Mouse (Mus musculus) stomach, embryonic 16.5 days (tissue): ENCODE results near the gene Utp20. TPM values are rescaled to one million over a fixed set of nuclear protein-coding genes. Genes with fewer than 3 reads are reported as not detected.

Experiments used
- ATAC-seq: fragments of 200-750 bp; cut with Nextera tagmentation; 2 replicates; pipeline ENCODE4 v1.8.0; 2017; ENCODE audit warnings: moderate number of reproducible peaks, moderate TSS enrichment; ENCODE audit not compliant: insufficient read depth, low FRiP score
- H3K27ac ChIP-seq: fragments of 300-500 bp; sonication (generic); 2 replicates; pipeline ENCODE4 v1.5.1; 2014; ENCODE audit warnings: low read length
- H3K27me3 ChIP-seq: fragments of 300-500 bp; sonication (generic); 2 replicates; pipeline ENCODE4 v1.6.1; 2014; ENCODE audit warnings: low read length, control low read depth, mixed read lengths; ENCODE audit not compliant: control insufficient read depth, insufficient read depth
- H3K36me3 ChIP-seq: fragments of 300-500 bp; sonication (generic); 2 replicates; pipeline ENCODE4 v1.6.1; 2014; ENCODE audit warnings: low read length; ENCODE audit not compliant: control insufficient read depth, insufficient read depth
- H3K4me1 ChIP-seq: fragments of 300-500 bp; sonication (generic); 2 replicates; pipeline ENCODE4 v1.6.1; 2014; ENCODE audit warnings: low read length, control low read depth, mixed read lengths; ENCODE audit not compliant: control insufficient read depth, insufficient read depth
- H3K4me2 ChIP-seq: fragments of 300-500 bp; sonication (generic); 2 replicates; pipeline ENCODE4 v1.6.1; 2014; ENCODE audit warnings: low read depth, low read length, mixed read lengths
- H3K4me3 ChIP-seq: fragments of 300-500 bp; sonication (generic); replicated peaks from 2 replicates; pipeline ENCODE4 v1.5.1; 2014; ENCODE audit warnings: mild to moderate bottlenecking, low read length
- H3K9ac ChIP-seq: fragments of 300-500 bp; sonication (generic); 2 replicates; pipeline ENCODE4 v1.6.1; 2014; ENCODE audit warnings: low read length
- H3K9me3 ChIP-seq: fragments of 300-500 bp; sonication (generic); replicated peaks from 2 replicates; pipeline ENCODE4 v1.6.1; 2016; ENCODE audit warnings: low read length, control low read depth; ENCODE audit not compliant: control insufficient read depth
- WGBS: fragments of 180-500 bp; shearing (Covaris S2); extraction: QIAGEN DNeasy Blood & Tissue Kit; methylation state at CpG from one replicate; pipeline ENCODE4 v1.1.7; 2014; 5-methylcytosine and 5-hydroxymethylcytosine counted together
- polyA plus RNA-seq: library from polyadenylated mRNA; unstranded; fragments of >200 nt; fragmentation: Nextera tagmentation; extraction: Ambion mirVana; gene quantifications from 2 replicates; pipeline ENCODE4 v1.2.1, GENCODE M21; 2015

The Utp20 gene
- polyA plus RNA-seq, 1 experiment from 2014 or later, result 13.4 TPM

DNA sequence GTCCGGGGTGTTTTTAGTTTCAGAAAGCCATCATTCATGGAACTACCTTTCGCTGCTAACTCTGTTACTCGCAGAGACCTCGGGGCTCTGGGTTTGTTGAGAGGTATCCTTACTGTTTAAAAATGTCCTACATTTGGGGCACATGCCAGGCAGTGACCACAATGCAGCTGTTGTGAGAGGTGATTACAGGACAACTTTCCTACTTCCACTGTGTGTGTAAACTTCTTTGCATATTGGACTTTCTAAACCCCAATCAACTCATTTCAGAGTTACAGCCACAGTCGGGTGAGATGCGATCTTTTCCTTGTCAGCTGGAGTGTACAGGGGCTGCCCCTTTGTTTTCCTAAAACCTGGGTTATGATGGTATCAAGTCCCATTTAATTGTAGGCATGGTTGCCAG is 111.0 kb downstream of the Utp20 start:
- no peak overlapping the region for H3K4me3 ChIP-seq
- no peak overlapping the region for H3K4me2 ChIP-seq
- no peak for ATAC-seq
- no peaks in the 10 kb centered on the region for H3K9me3 ChIP-seq
- no peaks in the 10 kb centered on the region for H3K4me1 ChIP-seq
- WGBS, result 82% methylated on average over 6 of the region's 6 CpGs
- no peak overlapping the region for H3K27ac ChIP-seq
- no peaks in the 10 kb centered on the region for H3K27me3 ChIP-seq
- no peak overlapping the region for H3K9ac ChIP-seq
- H3K36me3 ChIP-seq, result no peaks in the 10 kb centered on the region

DNA sequence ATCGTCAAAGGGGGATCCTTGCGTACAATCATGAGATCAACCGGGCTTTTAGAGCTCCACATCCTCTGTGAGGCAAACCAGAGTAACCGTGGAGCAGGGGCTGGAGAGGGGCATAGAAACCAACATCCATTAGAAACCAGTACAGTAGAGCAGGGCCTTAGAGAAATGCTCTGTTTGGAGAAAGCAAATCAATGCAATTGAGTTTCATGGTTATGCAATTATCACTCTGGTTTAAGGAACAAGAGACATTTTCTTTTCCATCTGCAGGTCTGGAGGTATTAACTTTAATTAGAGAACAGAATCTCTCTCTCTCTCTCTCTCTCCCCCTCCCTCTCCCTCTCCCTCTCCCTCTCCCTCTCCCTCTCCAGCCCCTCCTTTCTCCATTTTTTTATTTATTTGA is 111.9 kb downstream of the Utp20 start:
- no peaks in the 10 kb centered on the region for H3K27me3 ChIP-seq
- no peak overlapping the region for H3K9ac ChIP-seq
- H3K4me3 ChIP-seq, result no peak overlapping the region
- H3K4me1 ChIP-seq, result no peaks in the 10 kb centered on the region
- no peaks in the 10 kb centered on the region for H3K36me3 ChIP-seq
- 77% methylated on average over 4 of the region's 4 CpGs for WGBS
- no peak for ATAC-seq
- no peak overlapping the region for H3K27ac ChIP-seq
- no peak overlapping the region for H3K4me2 ChIP-seq
- no peaks in the 10 kb centered on the region for H3K9me3 ChIP-seq

- no peak for ATAC-seq
- Histone ChIP-seq H3K27ac (no peak overlapping the region), H3K27me3 (no peaks in the 10 kb centered on the region), H3K4me3 (no peak overlapping the region), H3K9me3 (no peaks in the 10 kb centered on the region), H3K9ac (no peak overlapping the region), H3K4me2 (no peak overlapping the region), H3K4me1 (no peaks in the 10 kb centered on the region), H3K36me3 (no peaks in the 10 kb centered on the region)
- WGBS, result 79% methylated on average over 6 of the region's 6 CpGs
These were observed 114.2 kb downstream of the Utp20 start for GRCm38 (mm10) chr10:88712359-88712758.

DNA sequence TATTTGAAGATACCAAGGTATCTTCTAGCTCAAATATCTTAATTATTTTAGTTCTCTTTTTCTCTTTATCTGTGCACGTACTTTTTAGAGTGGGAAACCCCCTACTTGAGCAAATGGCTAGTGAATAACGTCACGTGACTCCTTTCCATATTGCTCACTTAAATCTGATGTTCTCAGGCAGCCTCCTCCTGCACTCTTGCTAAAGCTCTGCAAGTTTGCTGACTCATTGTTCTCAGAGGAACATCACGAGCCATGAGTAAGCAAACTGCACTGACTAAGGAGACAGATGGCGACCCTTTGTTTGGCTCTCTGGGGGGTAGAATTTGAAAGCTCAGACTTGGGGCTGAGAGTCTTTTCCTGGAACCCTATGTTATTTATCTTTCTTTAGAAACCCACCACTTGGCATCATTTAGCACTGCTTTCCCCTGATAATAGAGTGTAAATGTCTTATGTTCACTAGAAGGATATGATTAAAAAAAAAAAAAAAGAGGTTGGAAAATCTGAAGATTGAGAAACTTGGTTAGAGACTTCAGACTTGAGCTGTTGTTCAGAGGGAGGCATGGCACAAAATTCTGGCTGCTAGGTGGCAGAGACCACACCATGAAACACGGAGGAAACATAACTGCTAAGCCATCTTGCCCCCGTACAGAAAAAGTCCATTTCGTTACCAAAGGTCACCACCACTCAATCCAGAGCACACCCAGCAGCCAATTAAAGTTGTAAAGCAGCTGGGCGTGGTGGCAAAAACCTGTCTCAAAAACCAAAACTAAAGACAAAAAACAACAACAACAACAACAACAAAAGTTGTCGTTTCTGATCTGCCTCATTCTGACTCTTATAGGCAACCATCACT is 117.7 kb downstream of the Utp20 start:
- H3K27me3 ChIP-seq, result no peaks in the 10 kb centered on the region
- 59% methylated on average over 10 of the region's 10 CpGs for WGBS
- no peak overlapping the region for H3K4me2 ChIP-seq
- H3K9ac ChIP-seq, result no peak overlapping the region
- no peak overlapping the region for H3K4me3 ChIP-seq
- H3K27ac ChIP-seq, result no peak overlapping the region
- no peaks in the 10 kb centered on the region for H3K9me3 ChIP-seq
- ATAC-seq, result no peak
- H3K4me1 ChIP-seq, result no peaks in the 10 kb centered on the region
- no peaks in the 10 kb centered on the region for H3K36me3 ChIP-seq

DNA sequence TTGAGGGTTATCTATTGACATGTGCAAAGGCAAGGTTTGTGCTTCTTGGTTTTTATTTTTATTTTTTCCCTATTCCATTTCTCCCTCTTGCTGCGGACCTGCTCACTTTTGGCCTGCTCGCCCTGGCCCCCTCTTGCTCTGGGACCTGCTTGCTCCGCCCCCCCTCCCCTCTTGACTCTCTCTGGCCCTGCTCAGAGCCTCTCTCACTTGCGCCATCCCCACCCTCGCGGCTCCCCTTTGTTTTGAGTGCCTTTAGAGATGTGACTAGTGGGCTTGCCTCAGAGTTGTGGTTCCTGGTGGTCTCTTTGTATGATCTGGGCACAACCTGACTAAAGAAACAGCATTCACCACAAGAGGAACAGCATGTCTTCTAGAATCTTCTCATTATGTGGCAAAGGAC is 125.7 kb downstream of the Utp20 start:
- H3K4me3 ChIP-seq, result no peak overlapping the region
- H3K36me3 ChIP-seq, result no peaks in the 10 kb centered on the region
- no peak overlapping the region for H3K4me2 ChIP-seq
- WGBS, result 72% methylated on average over 6 of the region's 6 CpGs
- no peak overlapping the region for H3K9ac ChIP-seq
- H3K9me3 ChIP-seq, result no peaks in the 10 kb centered on the region
- H3K27ac ChIP-seq, result no peak overlapping the region
- no peak for ATAC-seq
- H3K27me3 ChIP-seq, result no peaks in the 10 kb centered on the region
- H3K4me1 ChIP-seq, result no peaks in the 10 kb centered on the region

Other genes with a start within 250 kb of the Utp20 start
- 4.5 and 92.0 TPM in 2 replicates for gene Mybpc1, start 221.7 kb downstream of the Utp20 start, polyA plus RNA-seq
- gene Spic, start 141.8 kb downstream of the Utp20 start, polyA plus RNA-seq, result 1.9 TPM in 2 replicates
- 212 and 213 TPM in 2 replicates for gene Arl1, start 95.9 kb downstream of the Utp20 start, polyA plus RNA-seq
- gene Slc5a8, start 59.2 kb upstream of the Utp20 start, polyA plus RNA-seq, result 0.12 and 0.30 TPM in 2 replicates